Mouse (Mus musculus): ENCODE data around the gene Xrcc3. TPM values are rescaled to one million over a fixed set of nuclear protein-coding genes. Genes with fewer than 3 reads are reported as not detected.

Gene Xrcc3
- total RNA-seq (2021), result 1 to 10 TPM; 3.2 to 4.1 TPM
- long read RNA-seq, partial matches to known transcripts, result 3 of 3 reads
- long read RNA-seq, other reads (novel, unspliced or antisense), result 0 of 3 reads

GRCm38 (mm10) chr12:111813766-111814617 is at the start of gene Xrcc3, which contains the start of gene Zfyve21:
Xrcc3 (minus strand) TSS chr12:111813873.
Zfyve21 (plus strand) TSS chr12:111814170.
- DNase-seq (ENCODE audit: low spot score in 2 of 2), result peak; percentile 96

DNA sequence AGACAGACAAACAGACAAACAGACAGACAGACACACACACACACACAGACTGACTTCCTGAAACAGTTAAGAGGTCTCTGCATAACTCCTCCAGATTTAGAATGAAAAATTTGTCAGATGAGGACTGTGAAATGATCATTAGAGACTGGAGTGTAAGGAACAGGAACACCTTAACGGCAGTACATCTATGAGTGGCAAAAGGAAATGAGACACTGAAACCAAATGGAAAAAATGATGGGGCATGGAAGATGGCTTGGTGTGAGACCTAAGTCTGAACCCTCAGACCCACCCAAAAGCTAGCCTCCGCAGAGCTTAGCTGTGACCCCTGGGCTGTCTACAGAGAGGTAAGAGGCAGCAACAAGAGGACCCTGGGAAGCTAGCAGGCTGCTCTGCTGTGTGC is 41.8 kb upstream of the Xrcc3 start:
- DNase-seq (ENCODE audit: low spot score in 2 of 2), result no peak

- no peak for DNase-seq (ENCODE audit: low spot score in 2 of 2)
These were observed 39.9 kb upstream of the Xrcc3 start for GRCm38 (mm10) chr12:111853546-111853945.

GRCm38 (mm10) chr12:111853011-111853436 is 39.4 kb upstream of the Xrcc3 start:
- no peak for DNase-seq (ENCODE audit: low spot score in 2 of 2)

GRCm38 (mm10) chr12:111851745-111852144 is 38.1 kb upstream of the Xrcc3 start:
- DNase-seq (ENCODE audit: low spot score in 2 of 2), result no peak

DNA sequence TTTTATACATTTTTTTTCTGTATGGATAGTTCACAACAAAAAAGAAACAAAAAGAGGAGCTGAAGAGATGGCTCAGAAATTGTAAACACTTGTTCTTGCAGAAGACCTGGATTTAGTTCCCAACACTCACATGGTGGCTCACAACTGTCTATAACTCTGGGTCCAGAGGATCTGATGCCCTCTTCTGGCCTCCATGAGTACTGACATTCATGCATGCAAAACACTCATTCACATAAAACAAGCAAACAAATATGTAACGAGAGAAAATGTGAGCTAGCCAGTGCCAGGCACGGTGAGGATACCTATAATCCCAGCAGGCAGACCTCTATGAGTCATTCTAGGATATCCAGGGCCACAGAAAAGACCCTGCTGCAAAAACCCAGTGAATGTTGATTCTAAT is 37.6 kb upstream of the Xrcc3 start:
- DNase-seq (ENCODE audit: low spot score in 2 of 2), result no peak

- DNase-seq (ENCODE audit: low spot score in 2 of 2), result no peak
These were observed 34.7 kb upstream of the Xrcc3 start for GRCm38 (mm10) chr12:111848300-111848798.

DNA sequence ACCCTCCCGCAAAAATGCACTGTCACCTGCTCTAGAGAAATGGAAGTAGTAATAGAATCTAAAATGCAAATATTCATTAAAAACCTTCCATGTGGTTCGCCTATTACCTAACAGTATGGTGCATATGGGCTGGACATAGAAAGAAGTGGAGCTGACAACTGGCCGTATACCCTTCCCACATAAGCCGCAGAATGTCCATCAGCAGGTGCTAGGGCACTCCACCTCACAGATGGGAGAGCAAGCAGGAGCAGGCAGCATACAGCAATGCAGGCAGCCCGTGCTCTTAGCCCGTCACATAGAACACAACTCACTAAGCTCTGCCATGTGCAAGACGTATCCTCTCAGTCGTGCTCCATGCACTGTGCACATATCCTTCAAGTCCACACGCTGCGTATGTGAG is 33.1 kb upstream of the Xrcc3 start:
- no peak for DNase-seq (ENCODE audit: low spot score in 2 of 2)

DNA sequence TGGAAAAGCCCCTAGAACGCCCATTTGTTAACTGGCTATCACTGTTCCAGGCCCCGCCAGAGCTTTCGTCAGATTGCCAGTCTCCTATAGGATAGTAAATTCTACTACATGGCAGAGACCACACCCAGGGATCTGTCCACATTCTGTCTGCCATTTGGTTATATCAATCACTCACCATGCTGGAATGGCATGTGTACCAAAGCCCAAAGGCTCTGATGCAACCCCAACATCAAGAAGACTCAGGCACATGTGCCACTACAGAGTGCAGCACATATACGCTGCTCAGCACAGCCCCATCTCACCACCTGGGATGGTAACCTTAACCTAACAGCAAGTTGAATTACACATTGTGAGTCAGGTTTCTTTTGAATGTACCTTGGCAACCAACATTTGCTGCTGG is 32.3 kb upstream of the Xrcc3 start:
- no peak for DNase-seq (ENCODE audit: low spot score in 2 of 2)

DNA sequence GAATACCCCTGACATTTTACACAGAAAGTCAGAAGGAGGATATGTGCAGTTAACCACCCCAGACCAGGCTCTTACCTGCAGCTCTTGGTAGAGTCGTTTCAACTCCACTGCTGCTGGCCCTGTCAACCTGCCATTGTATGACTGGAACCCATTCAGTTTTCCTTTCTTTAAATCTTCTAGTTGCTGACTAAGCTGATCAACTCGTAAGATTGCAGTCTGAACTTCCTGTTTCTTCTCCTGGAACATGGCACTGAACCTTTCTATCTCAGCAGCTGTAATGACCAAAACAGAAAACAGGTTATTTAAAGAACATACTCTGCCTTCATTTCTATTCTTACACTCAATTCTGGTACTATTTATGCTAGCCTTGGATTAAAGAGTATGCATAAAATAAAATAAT is 29.8 kb upstream of the Xrcc3 start:
- DNase-seq (ENCODE audit: low spot score in 2 of 2), result no peak

DNA sequence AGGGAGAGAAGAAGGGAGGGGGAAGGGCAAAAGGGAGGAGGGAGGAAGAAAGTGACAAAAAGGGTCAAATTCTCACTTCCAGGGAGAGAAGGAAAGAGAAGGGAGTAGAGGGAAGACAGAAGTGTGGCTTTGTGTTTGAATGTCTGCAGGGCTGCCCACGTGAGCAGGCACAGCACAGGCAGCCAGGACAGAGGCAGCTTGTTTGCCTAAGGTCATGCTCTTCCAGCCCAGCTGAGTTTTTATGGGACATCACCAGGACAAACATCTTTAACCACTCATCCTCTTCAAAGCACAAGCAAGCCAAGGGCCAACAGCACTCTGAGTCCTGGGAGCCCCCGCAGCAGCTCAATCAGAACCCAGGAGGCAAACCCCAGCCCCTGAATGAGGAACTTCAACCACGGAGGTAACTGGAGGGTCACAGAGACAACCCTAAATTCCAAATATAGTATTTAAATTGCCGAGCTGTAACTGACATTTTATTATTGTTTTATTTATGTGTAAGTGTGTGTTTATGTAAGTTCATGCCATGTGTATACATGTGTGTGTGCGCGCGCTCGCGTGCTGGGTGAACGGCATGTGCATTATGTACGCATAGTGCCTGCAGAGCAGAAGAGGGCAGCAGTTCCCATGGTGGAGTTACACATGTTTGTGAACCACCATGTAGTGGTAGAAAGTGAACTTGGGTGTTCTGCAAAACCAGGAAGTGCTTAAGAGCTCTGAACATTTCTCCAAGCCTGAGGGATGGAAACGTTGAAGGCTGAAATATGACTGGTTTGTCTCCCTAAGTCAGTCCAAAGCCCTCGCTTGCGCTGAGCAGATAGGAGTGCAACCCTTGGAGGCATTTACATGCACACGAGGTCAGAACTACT is 29.1 kb upstream of the Xrcc3 start:
- peak in 1 of 2 experiments; percentile 7 for DNase-seq (ENCODE audit: low spot score in 2 of 2)

- no peak for DNase-seq (ENCODE audit: low spot score in 2 of 2)
These were observed 19.8 kb upstream of the Xrcc3 start for GRCm38 (mm10) chr12:111833457-111833856.

GRCm38 (mm10) chr12:111832643-111833042 is 19.0 kb upstream of the Xrcc3 start:
- no peak for DNase-seq (ENCODE audit: low spot score in 2 of 2)

DNA sequence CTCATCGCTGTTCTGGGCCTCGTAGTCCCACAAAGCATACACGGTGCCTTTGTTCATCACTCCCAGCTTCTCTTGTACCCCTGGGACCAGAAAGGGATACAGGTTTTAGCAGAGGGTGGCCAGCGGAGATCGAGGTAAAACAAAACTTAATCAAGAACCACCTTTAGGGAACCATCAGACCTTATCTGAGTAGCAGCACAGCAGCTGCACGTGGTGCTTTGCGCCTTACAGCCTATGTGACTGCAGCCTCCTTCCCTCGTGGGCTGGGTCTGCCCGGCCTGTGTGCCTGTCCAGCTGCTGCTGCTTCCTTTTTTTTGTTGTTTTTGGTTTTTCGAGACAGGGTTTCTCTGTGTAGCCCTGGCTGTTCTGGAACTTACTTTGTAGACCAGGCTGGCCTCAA is 16.7 kb upstream of the Xrcc3 start:
- no peak for DNase-seq (ENCODE audit: low spot score in 2 of 2)

DNA sequence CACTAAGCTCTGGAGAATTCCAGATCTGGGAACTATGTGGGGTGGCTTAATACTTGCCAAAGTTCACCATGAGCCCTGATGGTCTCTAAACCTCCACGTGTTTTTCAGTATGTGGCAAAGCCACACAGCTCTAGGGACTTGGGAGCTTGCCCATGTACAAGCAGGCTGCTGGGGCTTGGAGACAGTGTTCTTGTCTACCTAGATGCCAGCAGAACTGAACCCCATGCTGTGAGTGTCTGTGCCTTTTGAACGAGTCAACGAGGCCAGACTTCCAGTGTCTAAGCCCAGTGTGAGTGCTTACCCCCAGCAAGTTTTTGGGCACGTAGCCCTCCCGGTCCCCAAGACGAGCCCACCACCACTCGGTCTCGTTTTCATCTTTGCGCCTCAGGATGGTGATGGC is 16.3 kb upstream of the Xrcc3 start:
- no peak for DNase-seq (ENCODE audit: low spot score in 2 of 2)

DNA sequence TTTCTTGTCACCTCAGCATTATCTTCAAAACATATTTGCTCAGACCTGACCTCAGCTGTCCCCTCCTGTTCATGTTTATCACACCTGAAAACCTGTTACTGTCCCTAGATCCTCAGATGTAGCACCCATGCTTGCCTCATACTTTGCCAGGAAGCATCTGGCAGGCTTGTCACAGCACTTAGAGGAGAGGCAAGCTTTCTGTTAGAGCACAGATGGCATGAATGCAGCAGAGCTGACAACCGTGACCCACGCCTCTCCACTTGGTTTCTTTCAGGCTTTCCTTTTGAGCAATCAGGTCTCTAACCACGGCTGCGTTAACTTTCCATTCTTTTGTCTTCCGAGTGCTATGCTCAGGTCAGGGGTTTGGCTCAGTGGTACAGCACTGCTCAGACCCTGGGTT is 15.8 kb upstream of the Xrcc3 start:
- DNase-seq (ENCODE audit: low spot score in 2 of 2), result no peak

- no peak for DNase-seq (ENCODE audit: low spot score in 2 of 2)
These were observed 13.9 kb upstream of the Xrcc3 start for GRCm38 (mm10) chr12:111827556-111827955.

DNA sequence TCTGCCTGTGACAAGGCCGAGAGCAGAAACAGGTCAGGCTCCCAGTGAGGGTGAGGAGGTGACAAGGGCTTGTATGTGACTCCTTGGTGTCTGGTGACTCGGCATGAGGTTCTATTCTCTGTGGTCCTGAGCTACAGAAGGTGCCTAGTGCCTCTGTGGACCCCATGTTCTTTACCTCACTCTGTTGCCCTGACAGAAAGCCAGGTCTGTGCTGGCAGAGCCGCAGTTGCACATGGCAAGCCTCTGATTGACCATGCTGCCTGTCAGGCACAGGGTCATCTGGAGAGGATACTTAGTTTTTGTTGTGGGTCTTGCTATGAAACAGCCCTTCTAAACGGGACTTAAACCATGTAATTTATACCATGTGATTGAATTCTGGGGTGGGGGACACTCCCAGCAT is 8.3 kb upstream of the Xrcc3 start:
- no peak for DNase-seq (ENCODE audit: low spot score in 2 of 2)

- DNase-seq (ENCODE audit: low spot score in 2 of 2), result no peak
These were observed 7.0 kb upstream of the Xrcc3 start for GRCm38 (mm10) chr12:111820708-111821107.

DNA sequence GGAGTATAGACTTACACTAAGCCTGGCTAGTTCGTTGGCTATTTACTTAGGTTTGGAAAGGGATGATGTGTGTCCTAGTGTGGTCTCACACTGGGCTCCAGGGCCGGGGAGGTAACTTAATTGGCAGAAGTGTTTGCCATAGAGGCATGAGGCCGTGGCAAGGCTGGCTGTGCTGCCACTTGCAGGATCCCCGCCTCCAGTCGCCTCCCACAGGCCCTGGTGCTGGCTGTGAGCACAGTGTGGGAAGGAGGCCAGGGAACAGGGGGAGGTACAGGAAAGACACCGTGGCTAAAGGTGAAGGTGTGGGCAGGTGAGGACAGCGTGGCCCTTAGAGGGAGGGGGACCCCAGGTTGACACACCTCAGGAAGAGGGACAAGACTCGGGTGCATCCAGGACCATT is 6.3 kb upstream of the Xrcc3 start:
- DNase-seq (ENCODE audit: low spot score in 2 of 2), result no peak

DNA sequence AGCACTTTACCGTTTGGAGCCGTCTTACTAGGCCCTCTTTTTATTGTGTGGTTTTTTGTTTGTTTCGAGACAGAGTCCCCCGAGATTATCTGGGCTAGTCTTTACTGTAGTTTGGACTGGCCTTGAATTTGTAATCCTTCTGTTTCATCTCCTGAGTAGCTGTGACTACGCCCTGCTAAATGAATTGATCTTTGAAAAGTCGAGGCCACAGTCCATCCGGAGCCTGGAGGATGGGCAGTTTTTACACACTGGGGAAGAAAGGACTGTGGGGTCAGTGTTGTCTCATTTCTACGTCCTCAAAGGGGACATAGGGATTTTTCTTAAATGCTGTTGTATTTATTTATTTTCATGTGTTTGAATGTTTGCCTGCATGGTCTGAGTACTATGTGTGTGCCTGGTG is 4.3 kb upstream of the Xrcc3 start:
- no peak for DNase-seq (ENCODE audit: low spot score in 2 of 2)

- no peak for DNase-seq (ENCODE audit: low spot score in 2 of 2)
These were observed 3.3 kb upstream of the Xrcc3 start for GRCm38 (mm10) chr12:111816967-111817366.
